Mouse (Mus musculus) retina, adult 2 months (tissue): Measurements from ENCODE around the gene Myo16.
A peak's percentile ranks its signal among the peaks of the same experiment; 100 is the strongest.

Experiments
- DNase-seq: peaks from one replicate; pipeline ENCODE4 v3.0.0-alpha.2; 2012; ENCODE audit warnings: low read depth, low spot score

Gene Myo16

GRCm38 (mm10) chr8:10413881-10414280 lies 260.2 kb downstream of the Myo16 start:
- no peak for DNase-seq

- peak; percentile 29 for DNase-seq
These were observed 261.0 kb downstream of the Myo16 start for GRCm38 (mm10) chr8:10414684-10415212.

- no peak for DNase-seq
These were observed 261.6 kb downstream of the Myo16 start for GRCm38 (mm10) chr8:10415288-10415687.

- DNase-seq = no peak
These were observed 262.2 kb downstream of the Myo16 start for GRCm38 (mm10) chr8:10415885-10416284.

GRCm38 (mm10) chr8:10416806-10417205 lies 263.1 kb downstream of the Myo16 start:
- no peak for DNase-seq

GRCm38 (mm10) chr8:10417281-10417680 lies 263.6 kb downstream of the Myo16 start:
- DNase-seq = no peak

GRCm38 (mm10) chr8:10418013-10418412 lies 264.3 kb downstream of the Myo16 start:
- no peak for DNase-seq

- no peak for DNase-seq
These were observed 265.3 kb downstream of the Myo16 start for GRCm38 (mm10) chr8:10418971-10419370.

GRCm38 (mm10) chr8:10419726-10420125 lies 266.0 kb downstream of the Myo16 start:
- DNase-seq = no peak

GRCm38 (mm10) chr8:10420551-10420950 lies 266.8 kb downstream of the Myo16 start:
- DNase-seq = no peak

GRCm38 (mm10) chr8:10421516-10422090 lies 267.9 kb downstream of the Myo16 start:
- no peak for DNase-seq

GRCm38 (mm10) chr8:10435492-10435891 lies 281.8 kb downstream of the Myo16 start:
- no peak for DNase-seq

- peak; percentile 22 for DNase-seq
These were observed 285.1 kb downstream of the Myo16 start for GRCm38 (mm10) chr8:10438772-10439171.

- no peak for DNase-seq
These were observed 286.1 kb downstream of the Myo16 start for GRCm38 (mm10) chr8:10439595-10440453.

- no peak for DNase-seq
These were observed 288.9 kb downstream of the Myo16 start for GRCm38 (mm10) chr8:10442562-10442961.

GRCm38 (mm10) chr8:10445011-10445410 lies 291.3 kb downstream of the Myo16 start:
- DNase-seq = no peak

- no peak for DNase-seq
These were observed 294.8 kb downstream of the Myo16 start for GRCm38 (mm10) chr8:10448545-10448944.

GRCm38 (mm10) chr8:10453046-10453445 lies 299.3 kb downstream of the Myo16 start:
- DNase-seq = no peak

GRCm38 (mm10) chr8:10458151-10458649 lies 304.5 kb downstream of the Myo16 start:
- no peak for DNase-seq

GRCm38 (mm10) chr8:10462271-10462670 lies 308.6 kb downstream of the Myo16 start:
- no peak for DNase-seq

- no peak for DNase-seq
These were observed 314.8 kb downstream of the Myo16 start for GRCm38 (mm10) chr8:10468490-10468889.

GRCm38 (mm10) chr8:10469658-10470057 lies 315.9 kb downstream of the Myo16 start:
- DNase-seq = no peak

GRCm38 (mm10) chr8:10470280-10470679 lies 316.6 kb downstream of the Myo16 start:
- DNase-seq = no peak
